Mouse (Mus musculus) forebrain, embryonic 15.5 days (tissue): ENCODE measurements around the gene A930002H24Rik. TPM values are rescaled to one million over a fixed set of nuclear protein-coding genes. Genes with fewer than 3 reads are reported as not detected.
"Not testable (repeated sequence)": the region's sequence is repeated elsewhere in the genome, so short reads cannot be mapped to it uniquely, and the experiment has no call there.

ENCODE experiments used
- ATAC-seq: fragments of 200-750 bp; cut with Nextera tagmentation; replicated peaks from 2 replicates; pipeline ENCODE4 v1.8.0; 2017; ENCODE audit warnings: mild to moderate bottlenecking, moderate TSS enrichment, moderate library complexity
- H3K27ac ChIP-seq: fragments of 300-500 bp; sonication (generic); replicated peaks from 2 replicates; pipeline ENCODE4 v1.5.1; 2015; ENCODE audit warnings: mild to moderate bottlenecking, inconsistent platforms
- H3K27me3 ChIP-seq: fragments of 300-500 bp; sonication (generic); 2 replicates; pipeline ENCODE4 v1.6.1; 2015; ENCODE audit warnings: inconsistent platforms
- H3K36me3 ChIP-seq: fragments of 300-500 bp; sonication (generic); 2 replicates; pipeline ENCODE4 v1.6.1; 2015; ENCODE audit warnings: mild to moderate bottlenecking, inconsistent platforms
- H3K4me1 ChIP-seq: fragments of 300-500 bp; sonication (generic); 2 replicates; pipeline ENCODE4 v1.6.1; 2015; ENCODE audit warnings: inconsistent platforms
- H3K4me2 ChIP-seq: fragments of 300-500 bp; sonication (generic); replicated peaks from 2 replicates; pipeline ENCODE4 v1.6.1; 2015; ENCODE audit warnings: mild to moderate bottlenecking, inconsistent platforms
- H3K4me3 ChIP-seq: fragments of 300-500 bp; sonication (generic); 2 replicates; pipeline ENCODE4 v1.5.1; 2015; ENCODE audit warnings: mild to moderate bottlenecking, inconsistent platforms
- H3K9ac ChIP-seq: fragments of 300-500 bp; sonication (generic); replicated peaks from 2 replicates; pipeline ENCODE4 v1.6.1; 2015; ENCODE audit warnings: mild to moderate bottlenecking, inconsistent platforms
- H3K9me3 ChIP-seq: fragments of 300-500 bp; sonication (generic); 2 replicates; pipeline ENCODE4 v1.6.1; 2016; ENCODE audit warnings: inconsistent platforms
- whole genome bisulfite sequencing: fragments of 180-500 bp; shearing (Covaris S2); methylation state at CpG from one replicate; pipeline ENCODE4 v1.1.7; 2015; ENCODE audit warnings: mixed read lengths; 5-methylcytosine and 5-hydroxymethylcytosine counted together
- polyA plus RNA-seq: library from polyadenylated mRNA; unstranded; fragments of >200 nt; fragmentation: Nextera tagmentation; extraction: Ambion mirVana; gene quantifications from 2 replicates; pipeline ENCODE4 v1.2.1, GENCODE M21; 2015

A930002H24Rik gene
- polyA plus RNA-seq, 1 experiment from 2014 or later: 2.9 TPM

- no peak overlapping the region for H3K4me3 ChIP-seq
- no peaks in the 10 kb centered on the region for H3K4me1 ChIP-seq
- WGBS: 89% methylated on average over 7 of the region's 7 CpGs
- no peaks in the 10 kb centered on the region for H3K9me3 ChIP-seq
- no peak overlapping the region for H3K9ac ChIP-seq
- no peak overlapping the region for H3K27ac ChIP-seq
- H3K27me3 ChIP-seq: no peaks in the 10 kb centered on the region
- H3K4me2 ChIP-seq: no peak overlapping the region
- H3K36me3 ChIP-seq: no peaks in the 10 kb centered on the region
- no peak for ATAC-seq
Measured at GRCm38 (mm10) chr17:63857023-63857544, 6.5 kb downstream of the A930002H24Rik start.

DNA sequence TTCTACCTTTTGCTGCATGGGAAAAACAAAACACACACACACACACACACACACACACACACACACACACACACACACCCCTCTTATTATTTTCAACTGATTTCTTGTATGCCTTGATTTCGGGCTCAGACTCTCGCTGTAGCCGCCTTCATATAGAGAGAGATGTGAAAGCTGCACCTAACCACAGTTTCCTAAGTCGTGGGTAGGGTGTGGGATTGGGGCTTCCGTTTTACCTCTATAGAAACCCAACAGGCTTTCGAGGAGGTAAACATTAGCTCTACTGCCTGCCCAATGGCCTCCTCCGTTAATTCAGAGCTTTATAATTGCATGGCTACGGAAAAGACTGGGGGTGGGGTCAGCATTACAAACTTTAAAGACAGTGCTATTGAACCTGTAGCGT lies 13.6 kb downstream of the A930002H24Rik start:
- Histone ChIP-seq H3K36me3 (no peaks in the 10 kb centered on the region), H3K27me3 (no peaks in the 10 kb centered on the region), H3K4me3 (peak overlapping the region; percentile 83; the same call in 1 of the 2 replicates), H3K27ac (no peak overlapping the region), H3K9ac (no peak overlapping the region), H3K9me3 (no peaks in the 10 kb centered on the region), H3K4me1 (no peaks in the 10 kb centered on the region), H3K4me2 (peak overlapping the region; percentile 67; the same call in 1 of the 2 replicates)
- peak; percentile 41 for ATAC-seq
- 79% methylated on average over 9 of the region's 9 CpGs for WGBS

DNA sequence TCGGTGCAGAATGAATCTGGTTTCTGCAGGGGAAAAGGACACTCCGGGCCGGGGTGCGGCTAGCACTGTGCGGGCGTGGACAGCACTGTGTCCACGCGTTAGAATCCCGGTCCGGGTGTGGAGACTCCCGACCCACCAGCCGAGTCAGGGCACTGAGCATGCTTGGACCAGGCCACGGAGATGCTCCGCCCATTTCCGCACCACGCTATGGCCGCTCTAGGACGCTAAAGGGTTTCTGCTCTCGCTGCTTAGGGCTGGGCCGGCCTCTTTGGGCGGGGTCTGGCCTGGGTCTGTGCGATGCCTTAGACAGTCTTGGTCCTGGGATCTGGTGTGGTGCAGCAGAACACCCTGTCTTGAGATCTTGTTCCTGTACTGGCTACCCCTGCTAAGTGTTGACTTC lies 14.0 kb downstream of the A930002H24Rik start:
- peak overlapping the region; percentile 83 for H3K4me3 ChIP-seq
- H3K9ac ChIP-seq: peak overlapping the region; percentile 85
- no peaks in the 10 kb centered on the region for H3K36me3 ChIP-seq
- peak; percentile 100 for ATAC-seq
- 0% methylated on average over 22 of the region's 22 CpGs for WGBS
- H3K4me1 ChIP-seq: no peaks in the 10 kb centered on the region
- H3K27me3 ChIP-seq: no peaks in the 10 kb centered on the region
- H3K9me3 ChIP-seq: no peaks in the 10 kb centered on the region
- H3K27ac ChIP-seq: peak overlapping the region; percentile 56
- peak overlapping the region; percentile 67 for H3K4me2 ChIP-seq

GRCm38 (mm10) chr17:63849151-63849550 lies 14.4 kb downstream of the A930002H24Rik start:
- H3K9ac ChIP-seq: peak overlapping the region; percentile 85
- H3K4me1 ChIP-seq: no peaks in the 10 kb centered on the region
- peak overlapping the region; percentile 56 for H3K27ac ChIP-seq
- ATAC-seq: peak; percentile 33
- H3K4me3 ChIP-seq: peak overlapping the region; percentile 83
- peak overlapping the region; percentile 67 for H3K4me2 ChIP-seq
- H3K27me3 ChIP-seq: no peaks in the 10 kb centered on the region
- H3K9me3 ChIP-seq: no peaks in the 10 kb centered on the region
- no peaks in the 10 kb centered on the region for H3K36me3 ChIP-seq
- WGBS: 7% methylated on average over 6 of the region's 6 CpGs

DNA sequence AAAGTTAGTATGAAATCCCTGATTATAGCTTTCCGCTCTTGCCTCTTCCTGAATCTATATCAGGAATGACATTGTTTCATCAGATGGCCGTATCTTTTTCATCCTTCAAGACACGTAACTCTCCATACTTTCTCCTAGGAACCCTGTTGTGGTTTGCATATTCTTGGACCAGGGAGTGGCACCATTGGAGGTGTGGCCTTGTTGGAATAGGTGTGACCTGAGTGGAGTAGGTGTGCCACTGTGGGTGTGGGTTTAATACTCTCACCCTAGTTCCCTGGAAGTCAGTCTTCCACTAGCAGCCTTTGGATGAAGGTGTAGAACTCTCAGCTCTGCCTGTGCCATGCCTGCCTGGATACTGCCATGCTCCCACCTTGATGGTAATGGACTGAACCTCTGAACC lies 17.8 kb downstream of the A930002H24Rik start:
- not testable (repeated sequence) for H3K27ac ChIP-seq, H3K27me3 ChIP-seq, H3K4me2 ChIP-seq, H3K4me1 ChIP-seq, H3K36me3 ChIP-seq, H3K4me3 ChIP-seq, ATAC-seq, H3K9ac ChIP-seq, H3K9me3 ChIP-seq
- WGBS: 94% methylated on average over 3 of the region's 3 CpGs

- Histone ChIP-seq H3K36me3 (no peaks in the 10 kb centered on the region), H3K4me3 (no peak overlapping the region), H3K9me3 (no peaks in the 10 kb centered on the region), H3K27ac (no peak overlapping the region), H3K4me1 (no peaks in the 10 kb centered on the region), H3K9ac (no peak overlapping the region), H3K27me3 (no peaks in the 10 kb centered on the region), H3K4me2 (no peak overlapping the region)
- ATAC-seq: no peak
- WGBS: 80% methylated on average over 5 of the region's 5 CpGs
Measured at GRCm38 (mm10) chr17:63844936-63845335, 18.7 kb downstream of the A930002H24Rik start.

- Histone ChIP-seq H3K27ac (no peak overlapping the region), H3K4me2 (no peak overlapping the region), H3K9ac (no peak overlapping the region), H3K27me3 (no peaks in the 10 kb centered on the region), H3K4me1 (no peaks in the 10 kb centered on the region), H3K36me3 (no peaks in the 10 kb centered on the region), H3K4me3 (no peak overlapping the region), H3K9me3 (no peaks in the 10 kb centered on the region)
- WGBS: 76% methylated on average over 1 of the region's 1 CpGs
- no peak for ATAC-seq
Measured at GRCm38 (mm10) chr17:63842226-63842625, 21.4 kb downstream of the A930002H24Rik start.

DNA sequence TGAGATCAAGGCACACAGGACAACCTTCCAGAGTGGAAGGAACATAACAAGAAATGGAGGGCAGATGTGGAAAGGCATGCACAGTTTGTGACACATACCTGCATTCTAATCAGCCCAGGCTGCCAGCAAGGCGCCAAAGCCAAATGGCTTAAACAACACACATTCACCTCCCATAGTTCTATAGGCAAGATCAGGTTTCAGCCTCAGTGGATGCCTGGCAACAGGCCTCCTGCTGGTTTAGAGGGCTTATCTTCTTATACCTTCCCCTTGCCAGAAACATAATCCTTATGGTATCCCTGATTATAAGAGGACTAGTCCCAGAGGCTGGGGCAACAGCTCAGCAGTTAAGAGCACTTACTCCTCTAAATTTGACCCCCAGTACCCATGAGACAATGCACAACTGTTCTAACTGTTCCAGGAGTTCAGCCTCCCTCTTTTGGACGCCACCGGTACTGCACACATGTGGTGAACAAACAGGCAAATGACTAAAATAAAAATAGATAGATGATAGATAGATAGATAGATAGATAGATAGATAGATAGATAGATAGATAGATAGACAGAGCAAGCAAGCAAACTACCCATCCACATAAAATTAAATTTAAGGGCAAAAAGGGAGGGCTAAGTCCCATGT lies 23.8 kb downstream of the A930002H24Rik start:
- H3K9me3 ChIP-seq: no peaks in the 10 kb centered on the region
- peaks cover 9% of the 10 kb centered on the region for H3K4me1 ChIP-seq
- H3K27ac ChIP-seq: no peak overlapping the region
- WGBS: 90% methylated on average over 3 of the region's 3 CpGs
- H3K4me2 ChIP-seq: no peak overlapping the region
- no peak for ATAC-seq
- H3K36me3 ChIP-seq: no peaks in the 10 kb centered on the region
- H3K4me3 ChIP-seq: no peak overlapping the region
- H3K27me3 ChIP-seq: no peaks in the 10 kb centered on the region
- no peak overlapping the region for H3K9ac ChIP-seq

DNA sequence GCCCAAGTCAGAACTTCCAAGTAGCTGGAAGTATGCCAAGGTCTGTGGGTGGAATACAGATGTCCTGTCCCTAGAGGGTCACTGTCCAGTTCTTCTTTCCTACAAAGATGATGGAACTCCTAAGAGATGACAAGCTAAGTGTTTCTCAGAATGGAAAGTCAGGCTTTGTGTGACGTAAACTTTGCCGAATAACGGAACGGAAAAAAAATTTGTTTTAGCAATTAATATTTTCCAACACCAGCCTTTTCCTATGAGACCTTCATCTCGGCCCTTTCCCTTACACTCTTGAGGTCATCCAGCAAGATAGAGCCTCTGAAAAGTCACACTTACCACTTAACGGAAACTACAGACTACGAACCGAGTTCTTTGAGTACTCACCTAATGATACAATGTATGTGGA lies 25.4 kb downstream of the A930002H24Rik start:
- no peak overlapping the region for H3K9ac ChIP-seq
- no peak overlapping the region for H3K4me2 ChIP-seq
- no peak overlapping the region for H3K4me3 ChIP-seq
- H3K27ac ChIP-seq: no peak overlapping the region
- no peak for ATAC-seq
- H3K27me3 ChIP-seq: no peaks in the 10 kb centered on the region
- no peaks in the 10 kb centered on the region for H3K9me3 ChIP-seq
- 95% methylated on average over 8 of the region's 8 CpGs for WGBS
- peaks cover 9% of the 10 kb centered on the region for H3K4me1 ChIP-seq
- no peaks in the 10 kb centered on the region for H3K36me3 ChIP-seq

DNA sequence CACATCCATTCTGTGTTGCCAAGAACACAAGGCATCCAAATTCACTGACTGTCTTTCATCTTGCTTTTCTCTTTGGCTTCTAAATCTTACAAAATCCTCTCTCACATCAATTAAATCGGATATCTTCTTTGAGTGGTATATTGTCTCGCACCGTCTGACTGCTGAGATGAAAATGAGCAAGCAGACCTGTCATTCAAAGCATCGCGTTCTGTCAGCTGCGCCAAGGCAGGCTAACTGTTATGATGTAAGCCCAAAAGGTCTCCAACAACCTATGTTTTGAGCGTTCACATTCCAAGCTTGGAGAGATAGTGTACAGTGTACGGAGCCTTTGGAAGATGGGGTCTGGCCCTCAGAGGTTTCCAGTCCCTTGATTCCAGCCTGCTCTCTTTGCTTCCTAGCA lies 26.9 kb downstream of the A930002H24Rik start:
- WGBS: 49% methylated on average over 8 of the region's 8 CpGs
- ATAC-seq: peak; percentile 74
- Histone ChIP-seq H3K4me3 (no peak overlapping the region), H3K4me1 (peaks cover 9% of the 10 kb centered on the region), H3K36me3 (no peaks in the 10 kb centered on the region), H3K4me2 (no peak overlapping the region), H3K9me3 (no peaks in the 10 kb centered on the region), H3K9ac (no peak overlapping the region), H3K27me3 (no peaks in the 10 kb centered on the region), H3K27ac (peak overlapping the region; percentile 75)

DNA sequence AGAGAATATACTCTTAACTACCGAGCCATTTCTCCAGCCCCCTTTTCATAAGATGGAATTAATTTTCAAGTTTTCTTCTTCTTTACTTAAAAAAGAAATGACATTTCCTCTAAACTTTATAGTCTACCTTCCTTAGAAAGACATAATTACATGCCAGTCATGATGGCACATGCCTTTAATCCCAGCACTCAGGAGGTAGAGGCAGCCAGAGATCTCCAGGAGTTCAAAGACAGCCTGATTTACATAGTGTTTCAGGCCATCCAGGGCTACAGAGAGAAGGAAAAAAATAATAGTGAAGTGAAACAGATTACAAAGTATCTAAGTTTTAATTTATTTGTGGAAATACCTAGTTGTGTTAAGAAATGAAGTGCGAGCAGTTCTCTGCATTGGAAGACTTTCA lies 27.4 kb downstream of the A930002H24Rik start:
- no peak for ATAC-seq
- Histone ChIP-seq H3K36me3 (no peaks in the 10 kb centered on the region), H3K4me2 (no peak overlapping the region), H3K4me1 (peaks cover 9% of the 10 kb centered on the region), H3K27me3 (no peaks in the 10 kb centered on the region), H3K27ac (peak overlapping the region; percentile 75; the same call in 1 of the 2 replicates), H3K9me3 (no peaks in the 10 kb centered on the region), H3K9ac (no peak overlapping the region), H3K4me3 (no peak overlapping the region)
- 64% methylated on average over 2 of the region's 2 CpGs for WGBS

- no peak overlapping the region for H3K9ac ChIP-seq
- WGBS: 64% methylated on average over 4 of the region's 4 CpGs
Measured at GRCm38 (mm10) chr17:63831550-63831949, 32.0 kb downstream of the A930002H24Rik start.

More at GRCm38 (mm10) chr17:63831550-63831949, 32.0 kb downstream of the A930002H24Rik start:
- no peaks in the 10 kb centered on the region for H3K36me3 ChIP-seq
- no peak for ATAC-seq
- no peaks in the 10 kb centered on the region for H3K27me3 ChIP-seq
- H3K27ac ChIP-seq: no peak overlapping the region
- no peak overlapping the region for H3K4me3 ChIP-seq
- H3K4me1 ChIP-seq: peaks cover 4% of the 10 kb centered on the region
- no peak overlapping the region for H3K4me2 ChIP-seq
- no peaks in the 10 kb centered on the region for H3K9me3 ChIP-seq
